In genomic region chr6:16359464-16359863, GRCm38 (mm10) we compare ENCODE assay signal across 9 mouse cellular contexts.
A peak's percentile ranks its signal among the peaks of the same experiment; 100 is the strongest.
DNase-seq lines count a peak whose midpoint lies in the region; ATAC-seq and TF ChIP-seq lines count a peak whose summit lies in the region.
"Had no signal": no experiment of that assay in that cellular context is flagged by ENCODE, and none has a peak within 500 bp of the region (broad histone marks: within the 10 kb centered on the region; RNA-seq: fewer than 3 reads in every experiment).

No protein-coding gene starts in this region.

- ATAC-seq in liver, embryonic 13.5 days (ENCODE audit: low read depth): no peak
- ATAC-seq in stomach, postnatal 0 days (ENCODE audit: low FRiP score, low TSS enrichment): no peak

- TF ChIP-seq CTCF in thymus, adult 2 months (IDR thresholded peaks at IDR 0.05; ENCODE audit: borderline replicate concordance, control insufficient read depth, extremely low read depth, insufficient read depth, low read length, poor library complexity): no peak
- TF ChIP-seq CTCF in stomach, postnatal 0 days (IDR thresholded peaks at IDR 0.05; ENCODE audit: low read depth): no peak

- peak; percentile 9 for DNase-seq in embryo, embryonic 10.5 days (ENCODE audit: low spot score)
- no peak for DNase-seq in embryo, embryonic 9.5 days (ENCODE audit: extremely low spot score)
- DNase-seq in thymus, adult 2 months: no peak
- DNase-seq in thymus, postnatal 25 days: no peak
- no peak for DNase-seq in liver, embryonic 13.5 days
- no peak for DNase-seq in stomach, postnatal 0 days (ENCODE audit: low spot score)
- no peak for DNase-seq in cerebellum, postnatal 25 days
- no peak for DNase-seq in right cerebral cortex, postnatal 10 days (ENCODE audit: low spot score in 2 of 2)
- DNase-seq: kidney, adult 9 months had no signal

- no peaks in the 10 kb centered on the region for H3K9me3 ChIP-seq in liver, embryonic 13.5 days (replicated peaks)
- H3K9me3 ChIP-seq in stomach, postnatal 0 days (ENCODE audit: control insufficient read depth, low read length): no peaks in the 10 kb centered on the region

- TF ChIP-seq POLR2A in thymus, adult 2 months (IDR thresholded peaks at IDR 0.05; ENCODE audit: control insufficient read depth, extremely low read depth, insufficient read depth, low read length, poor library complexity): no peak

- no peaks in the 10 kb centered on the region for H3K36me3 ChIP-seq in thymus, adult 2 months (ENCODE audit: control insufficient read depth, insufficient read depth, low read length)
- no peaks in the 10 kb centered on the region for H3K36me3 ChIP-seq in liver, embryonic 13.5 days
- no peaks in the 10 kb centered on the region for H3K36me3 ChIP-seq in stomach, postnatal 0 days (ENCODE audit: control insufficient read depth, insufficient read depth, low read length)

- H3K4me1 ChIP-seq in thymus, adult 2 months (replicated peaks; ENCODE audit: control insufficient read depth, insufficient read depth, low read length): peaks cover 2% of the 10 kb centered on the region; the same call in 1 of the 2 replicates
- H3K4me1 ChIP-seq in liver, embryonic 13.5 days (replicated peaks): no peaks in the 10 kb centered on the region
- no peaks in the 10 kb centered on the region for H3K4me1 ChIP-seq in stomach, postnatal 0 days (replicated peaks; ENCODE audit: control insufficient read depth, insufficient read depth)

- peak overlapping the region; percentile 28; the same call in 1 of the 2 replicates for H3K4me2 ChIP-seq in liver, embryonic 13.5 days
- peak overlapping the region; percentile 37 for H3K4me2 ChIP-seq in stomach, postnatal 0 days (replicated peaks; ENCODE audit: low read depth)

- H3K9ac ChIP-seq in liver, embryonic 13.5 days: no peak overlapping the region
- no peak overlapping the region for H3K9ac ChIP-seq in stomach, postnatal 0 days (ENCODE audit: low read length)

- H3K27ac ChIP-seq in thymus, adult 2 months (ENCODE audit: control insufficient read depth, insufficient read depth, low read length): no peak overlapping the region
- no peak overlapping the region for H3K27ac ChIP-seq in liver, embryonic 13.5 days
- H3K27ac ChIP-seq in stomach, postnatal 0 days (replicated peaks): no peak overlapping the region

- no peaks in the 10 kb centered on the region for H3K27me3 ChIP-seq in thymus, adult 2 months (ENCODE audit: control insufficient read depth, insufficient read depth, low read length)
- no peaks in the 10 kb centered on the region for H3K27me3 ChIP-seq in liver, embryonic 13.5 days
- no peaks in the 10 kb centered on the region for H3K27me3 ChIP-seq in stomach, postnatal 0 days (ENCODE audit: control insufficient read depth, insufficient read depth, low read length)

- TF ChIP-seq EP300 in stomach, postnatal 0 days (optimal IDR thresholded peaks at IDR 0.05): no peak

- H3K4me3 ChIP-seq in thymus, adult 2 months (ENCODE audit: control insufficient read depth, insufficient read depth, low read length): peak overlapping the region; percentile 19; the same call in 1 of the 2 replicates
- peak overlapping the region; percentile 18; the same call in 1 of the 2 replicates for H3K4me3 ChIP-seq in liver, embryonic 13.5 days (replicated peaks)
- peak overlapping the region; percentile 12; the same call in 1 of the 2 replicates for H3K4me3 ChIP-seq in stomach, postnatal 0 days (ENCODE audit: low read depth, low read length)

- 69% methylated on average over 7 of the region's 7 CpGs for WGBS in thymus, adult 2 months
- 55% methylated on average over 6 of the region's 7 CpGs for WGBS in liver, embryonic 13.5 days (ENCODE audit: insufficient replicate concordance)
- 55% methylated on average over 7 of the region's 7 CpGs for WGBS in stomach, postnatal 0 days
